Comparison of ENCODE assay signal across 12 mouse cellular contexts in the genomic region with DNA sequence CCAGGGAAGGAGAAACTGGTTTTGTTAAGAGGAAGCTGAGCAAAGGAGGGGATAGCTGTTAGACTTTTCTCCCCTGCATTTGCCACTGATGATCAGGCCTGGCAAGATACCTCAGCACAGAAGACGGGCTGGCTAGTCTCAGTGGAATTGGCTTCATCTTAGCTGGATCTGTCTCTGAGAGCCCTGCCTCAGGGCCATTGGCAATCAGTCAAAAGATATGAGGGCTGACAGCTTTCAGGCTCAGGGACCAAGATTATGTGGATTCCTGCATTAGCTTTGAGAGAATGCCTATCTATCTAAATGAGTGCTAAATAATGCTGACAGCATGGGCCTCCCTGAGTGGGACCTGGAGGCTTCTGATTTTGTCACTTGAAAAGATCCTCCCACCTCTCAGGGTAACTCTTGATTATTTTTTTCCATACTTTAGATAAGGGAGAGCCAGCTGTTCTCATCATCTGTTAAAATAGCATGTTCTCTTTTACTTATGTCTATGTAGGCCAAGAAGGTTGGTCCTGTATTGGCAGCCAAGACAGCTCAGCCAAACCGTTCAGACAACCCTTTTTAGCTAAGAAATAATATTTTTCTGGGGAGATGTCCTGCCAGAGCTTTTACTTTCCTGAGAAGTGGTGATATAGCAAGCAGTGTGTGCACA. TPM values are rescaled to one million over a fixed set of nuclear protein-coding genes. Genes with fewer than 3 reads are reported as not detected.
A peak's percentile ranks its signal among the peaks of the same experiment; 100 is the strongest.
DNase-seq lines count a peak whose midpoint lies in the region; ATAC-seq and TF ChIP-seq lines count a peak whose summit lies in the region.
"Had no signal": no experiment of that assay in that cellular context is flagged by ENCODE, and none has a peak within 500 bp of the region (broad histone marks: within the 10 kb centered on the region; RNA-seq: fewer than 3 reads in every experiment).

No protein-coding gene starts in this region.

- no peak for TF ChIP-seq CTCF in hindbrain, postnatal 0 days (IDR thresholded peaks at IDR 0.05; ENCODE audit: low read depth)
- TF ChIP-seq CTCF in liver, postnatal 0 days (IDR thresholded peaks at IDR 0.05; ENCODE audit: low read depth): no peak

- peaks cover 3% of the 10 kb centered on the region; the same call in 1 of the 2 replicates for H3K4me1 ChIP-seq in hindbrain, embryonic 12.5 days
- no peaks in the 10 kb centered on the region for H3K4me1 ChIP-seq in hindbrain, postnatal 0 days (ENCODE audit: insufficient read depth, low read length)
- no peaks in the 10 kb centered on the region for H3K4me1 ChIP-seq in midbrain, embryonic 12.5 days
- H3K4me1 ChIP-seq in liver, postnatal 0 days (ENCODE audit: insufficient read depth): no peaks in the 10 kb centered on the region
- no peaks in the 10 kb centered on the region for H3K4me1 ChIP-seq in forebrain, embryonic 11.5 days (replicated peaks; ENCODE audit: control insufficient read depth, insufficient read depth, low read length)
- H3K4me1 ChIP-seq: liver, embryonic 15.5 days had no signal

- no peak overlapping the region for H3K4me3 ChIP-seq in hindbrain, embryonic 12.5 days
- H3K4me3 ChIP-seq in hindbrain, postnatal 0 days (ENCODE audit: low read length): no peak overlapping the region
- no peak overlapping the region for H3K4me3 ChIP-seq in midbrain, embryonic 12.5 days
- H3K4me3 ChIP-seq in liver, postnatal 0 days (ENCODE audit: low read depth, low read length): no peak overlapping the region
- no peak overlapping the region for H3K4me3 ChIP-seq in forebrain, embryonic 11.5 days (ENCODE audit: low read depth, low read length)
- H3K4me3 ChIP-seq: kidney, embryonic 15.5 days; liver, embryonic 15.5 days had no signal

- peak; percentile 23 for DNase-seq in adrenal gland, adult 8-10 months
- DNase-seq in adrenal gland, postnatal 4 days (ENCODE audit: low spot score in 2 of 2): no peak
- no peak for DNase-seq in hindbrain, postnatal 0 days (ENCODE audit: low spot score)
- peak; percentile 52 for DNase-seq in Muller cell, postnatal 12 days (ENCODE audit: inconsistent ontology term)
- no peak for DNase-seq in liver, postnatal 0 days
- no peak for DNase-seq in forebrain, embryonic 11.5 days (ENCODE audit: low spot score)
- DNase-seq: right cerebral cortex, postnatal 14 days; thymus, adult 2 months had no signal

- no peak overlapping the region for H3K27ac ChIP-seq in hindbrain, embryonic 12.5 days
- no peak overlapping the region for H3K27ac ChIP-seq in hindbrain, postnatal 0 days
- no peak overlapping the region for H3K27ac ChIP-seq in midbrain, embryonic 12.5 days (replicated peaks)
- H3K27ac ChIP-seq in liver, postnatal 0 days (ENCODE audit: low read depth): no peak overlapping the region
- no peak overlapping the region for H3K27ac ChIP-seq in forebrain, embryonic 11.5 days (ENCODE audit: low read depth, low read length)
- H3K27ac ChIP-seq: kidney, embryonic 15.5 days; liver, embryonic 15.5 days had no signal

- H3K9me3 ChIP-seq in hindbrain, embryonic 12.5 days (replicated peaks): no peaks in the 10 kb centered on the region
- no peaks in the 10 kb centered on the region for H3K9me3 ChIP-seq in hindbrain, postnatal 0 days (ENCODE audit: low read length)
- no peaks in the 10 kb centered on the region for H3K9me3 ChIP-seq in midbrain, embryonic 12.5 days
- no peaks in the 10 kb centered on the region for H3K9me3 ChIP-seq in liver, postnatal 0 days (ENCODE audit: low read length)
- no peaks in the 10 kb centered on the region for H3K9me3 ChIP-seq in forebrain, embryonic 11.5 days (ENCODE audit: control insufficient read depth, low read length)
- H3K9me3 ChIP-seq: kidney, embryonic 15.5 days; liver, embryonic 15.5 days had no signal

- H3K9ac ChIP-seq in hindbrain, embryonic 12.5 days: no peak overlapping the region
- H3K9ac ChIP-seq in hindbrain, postnatal 0 days (replicated peaks; ENCODE audit: low read length): no peak overlapping the region
- H3K9ac ChIP-seq in midbrain, embryonic 12.5 days (replicated peaks): no peak overlapping the region
- no peak overlapping the region for H3K9ac ChIP-seq in liver, postnatal 0 days (replicated peaks)
- no peak overlapping the region for H3K9ac ChIP-seq in forebrain, embryonic 11.5 days (ENCODE audit: low read length)
- H3K9ac ChIP-seq: kidney, embryonic 15.5 days; liver, embryonic 15.5 days had no signal

- peak; percentile 43; the same call in 1 of the 2 replicates for ATAC-seq in hindbrain, embryonic 12.5 days (ENCODE audit: low FRiP score)
- ATAC-seq in hindbrain, postnatal 0 days: no peak
- ATAC-seq in midbrain, embryonic 12.5 days (ENCODE audit: low FRiP score, low read depth): peak; percentile 38; the same call in 1 of the 2 replicates
- ATAC-seq in liver, postnatal 0 days: no peak
- no peak for ATAC-seq in forebrain, embryonic 11.5 days (replicated peaks; ENCODE audit: low FRiP score)

- no peak overlapping the region for H3K4me2 ChIP-seq in hindbrain, embryonic 12.5 days (replicated peaks)
- no peak overlapping the region for H3K4me2 ChIP-seq in hindbrain, postnatal 0 days (ENCODE audit: low read depth, low read length)
- no peak overlapping the region for H3K4me2 ChIP-seq in midbrain, embryonic 12.5 days (replicated peaks)
- H3K4me2 ChIP-seq in liver, postnatal 0 days (ENCODE audit: low read depth, low read length): no peak overlapping the region
- H3K4me2 ChIP-seq in forebrain, embryonic 11.5 days (ENCODE audit: low read depth, low read length, severe bottlenecking): no peak overlapping the region
- H3K4me2 ChIP-seq: kidney, embryonic 15.5 days; liver, embryonic 15.5 days had no signal

- H3K36me3 ChIP-seq in hindbrain, embryonic 12.5 days: no peaks in the 10 kb centered on the region
- no peaks in the 10 kb centered on the region for H3K36me3 ChIP-seq in hindbrain, postnatal 0 days (ENCODE audit: insufficient read depth, low read length)
- H3K36me3 ChIP-seq in midbrain, embryonic 12.5 days: no peaks in the 10 kb centered on the region
- no peaks in the 10 kb centered on the region for H3K36me3 ChIP-seq in liver, postnatal 0 days (replicated peaks; ENCODE audit: insufficient read depth, low read length)
- no peaks in the 10 kb centered on the region for H3K36me3 ChIP-seq in forebrain, embryonic 11.5 days (ENCODE audit: control insufficient read depth, insufficient read depth, low read length)
- H3K36me3 ChIP-seq: kidney, embryonic 15.5 days; liver, embryonic 15.5 days had no signal

- 55% methylated on average over 2 of the region's 2 CpGs for WGBS in hindbrain, embryonic 12.5 days
- 32% methylated on average over 2 of the region's 2 CpGs for WGBS in hindbrain, postnatal 0 days
- WGBS in midbrain, embryonic 12.5 days: 73% methylated on average over 2 of the region's 2 CpGs
- 59% methylated on average over 2 of the region's 2 CpGs for WGBS in liver, postnatal 0 days (ENCODE audit: insufficient replicate concordance)
- whole genome bisulfite sequencing in forebrain, embryonic 11.5 days: 78% methylated on average over 2 of the region's 2 CpGs

- TF ChIP-seq EP300 in liver, postnatal 0 days (IDR thresholded peaks at IDR 0.05; ENCODE audit: low read depth): no peak

- no peaks in the 10 kb centered on the region for H3K27me3 ChIP-seq in hindbrain, embryonic 12.5 days
- no peaks in the 10 kb centered on the region for H3K27me3 ChIP-seq in hindbrain, postnatal 0 days (ENCODE audit: insufficient read depth, low read length)
- no peaks in the 10 kb centered on the region for H3K27me3 ChIP-seq in midbrain, embryonic 12.5 days
- H3K27me3 ChIP-seq in liver, postnatal 0 days (ENCODE audit: insufficient read depth, low read length): no peaks in the 10 kb centered on the region
- no peaks in the 10 kb centered on the region; the same call in 1 of the 2 replicates for H3K27me3 ChIP-seq in forebrain, embryonic 11.5 days (ENCODE audit: control insufficient read depth, insufficient read depth, low read length)
- H3K27me3 ChIP-seq: kidney, embryonic 15.5 days; liver, embryonic 15.5 days had no signal

RNA-seq across cellular contexts. Expression of gene Tnc, which starts 53.2 kb away (rescaled TPM):
- total RNA-seq in adrenal gland, adult 8-10 months (2022): 1 to 10 TPM; 5.4 to 9.5 (median 7.3) TPM
- total RNA-seq in adrenal gland, postnatal 4 days (2021): 10 to 100 TPM; 21.3 to 22.9 TPM
- 19.3 and 33.8 TPM in 2 replicates for polyA plus RNA-seq in hindbrain, embryonic 12.5 days (2016; fragmentation: Nextera tagmentation; extraction: Ambion mirVana)
- total RNA-seq in hindbrain, postnatal 0 days (2014; rRNA removed): 166 and 184 TPM in 2 replicates
- polyA plus RNA-seq in hindbrain, postnatal 0 days (2015; fragmentation: Nextera tagmentation; extraction: Ambion mirVana): 35.8 and 37.7 TPM in 2 replicates
- polyA plus RNA-seq in midbrain, embryonic 12.5 days (2016; fragmentation: Nextera tagmentation; extraction: Ambion mirVana): 12.0 and 14.3 TPM in 2 replicates
- 1.8 and 1.9 TPM in 2 replicates for polyA plus RNA-seq in liver, postnatal 0 days (2015; fragmentation: Nextera tagmentation; extraction: Ambion mirVana)
- 5.3 and 5.4 TPM in 2 replicates for polyA plus RNA-seq in forebrain, embryonic 11.5 days (2014; fragmentation: Nextera tagmentation; extraction: Ambion mirVana)

Comparison
In these comparisons a context has a peak if more than half of its experiments do, and no peak if none do; other contexts are left out.
1. DNase-seq: peak in adrenal gland, adult 8-10 months (single experiment) and Muller cell, postnatal 12 days (single experiment); none in adrenal gland, postnatal 4 days (0 of 2), hindbrain, postnatal 0 days (single experiment), liver, postnatal 0 days (single experiment) and forebrain, embryonic 11.5 days (single experiment).
2. ATAC-seq: peak in hindbrain, embryonic 12.5 days (single experiment) and midbrain, embryonic 12.5 days (single experiment); none in hindbrain, postnatal 0 days (single experiment), liver, postnatal 0 days (single experiment) and forebrain, embryonic 11.5 days (single experiment).